ENCODE assay signal across 8 mouse cellular contexts in the genomic region with DNA sequence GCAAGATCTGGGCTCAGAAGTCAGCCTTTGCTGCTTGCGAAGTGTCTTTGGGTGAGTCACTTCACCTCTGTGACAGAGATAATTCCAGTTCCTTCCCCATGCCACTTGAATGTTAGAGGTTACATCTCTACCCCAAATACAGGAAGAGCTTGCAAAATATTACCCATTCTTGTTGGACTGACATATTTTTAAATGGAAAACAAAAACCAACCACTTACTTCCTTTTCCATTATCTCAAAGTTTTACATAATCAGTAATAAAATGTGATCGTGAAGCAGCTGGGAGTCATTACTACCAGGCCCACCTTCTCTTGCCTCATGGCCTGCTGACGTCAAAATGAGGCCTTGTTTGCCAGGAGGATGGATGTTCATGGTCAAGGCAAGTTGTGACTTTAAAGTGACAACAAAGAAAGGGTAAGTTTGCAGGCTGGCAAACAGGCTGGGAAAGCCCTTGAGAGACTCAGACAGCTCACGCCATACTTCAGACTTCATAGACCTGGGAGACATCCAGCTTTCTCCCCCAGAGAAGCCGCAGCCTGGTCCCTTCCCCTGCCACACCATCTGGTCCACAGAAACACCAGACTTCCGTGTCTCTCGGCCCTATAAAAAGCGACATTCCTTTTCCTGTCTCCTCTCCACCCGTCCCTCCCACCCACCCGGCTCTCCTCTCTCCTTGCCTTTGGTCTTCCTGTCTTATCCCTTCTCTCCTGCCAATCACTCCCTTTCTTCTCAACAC. TPM values are rescaled to one million over a fixed set of nuclear protein-coding genes. Genes with fewer than 3 reads are reported as not detected.
DNase-seq lines count a peak whose midpoint lies in the region; ATAC-seq and TF ChIP-seq lines count a peak whose summit lies in the region.

No protein-coding gene starts in this region.

- H3K27me3 ChIP-seq in neural tube, embryonic 12.5 days (replicated peaks) = no peaks in the 10 kb centered on the region
- H3K27me3 ChIP-seq in embryonic facial prominence, embryonic 15.5 days = no peaks in the 10 kb centered on the region
- H3K27me3 ChIP-seq in heart, embryonic 16.5 days (ENCODE audit: control insufficient read depth, insufficient read depth, low read length) = peaks cover 3% of the 10 kb centered on the region
- H3K27me3 ChIP-seq in lung, postnatal 0 days (replicated peaks; ENCODE audit: insufficient read depth, low read length) = no peaks in the 10 kb centered on the region

- no peaks in the 10 kb centered on the region for H3K4me1 ChIP-seq in neural tube, embryonic 12.5 days
- H3K4me1 ChIP-seq in embryonic facial prominence, embryonic 15.5 days = 0 out of 2 replicates have a peak, but pooled peaks cover 4% of the 10 kb centered on the region
- H3K4me1 ChIP-seq in heart, embryonic 16.5 days (ENCODE audit: control insufficient read depth, insufficient read depth, low read length) = peaks cover 2% of the 10 kb centered on the region; the same call in 1 of the 2 replicates
- no peaks in the 10 kb centered on the region for H3K4me1 ChIP-seq in lung, postnatal 0 days (ENCODE audit: insufficient read depth, low read depth, low read length)

- H3K4me2 ChIP-seq in neural tube, embryonic 12.5 days (replicated peaks) = peak overlapping the region; percentile 35
- H3K4me2 ChIP-seq in embryonic facial prominence, embryonic 15.5 days (replicated peaks) = peak overlapping the region; percentile 27
- H3K4me2 ChIP-seq in heart, embryonic 16.5 days (ENCODE audit: low read depth, low read length) = peak overlapping the region; percentile 58
- H3K4me2 ChIP-seq in lung, postnatal 0 days (replicated peaks; ENCODE audit: low read depth, low read length) = peak overlapping the region; percentile 53

- no peak overlapping the region for H3K27ac ChIP-seq in neural tube, embryonic 12.5 days
- H3K27ac ChIP-seq in embryonic facial prominence, embryonic 15.5 days (replicated peaks) = no peak overlapping the region; the same call in none of the 2 replicates
- H3K27ac ChIP-seq in heart, embryonic 16.5 days (ENCODE audit: low read length) = peak overlapping the region; percentile 19; the same call in 1 of the 2 replicates
- 0 out of 2 replicates have a peak overlapping the region, but pooled peaks have one; percentile 20 for H3K27ac ChIP-seq in lung, postnatal 0 days (ENCODE audit: low read length)

- whole genome bisulfite sequencing in neural tube, embryonic 12.5 days = 55% methylated on average over 10 of the region's 10 CpGs
- 30% methylated on average over 10 of the region's 10 CpGs for WGBS in embryonic facial prominence, embryonic 15.5 days
- WGBS in heart, embryonic 16.5 days = 33% methylated on average over 10 of the region's 10 CpGs
- WGBS in lung, postnatal 0 days = 23% methylated on average over 10 of the region's 10 CpGs

- H3K9ac ChIP-seq in neural tube, embryonic 12.5 days = no peak overlapping the region
- no peak overlapping the region for H3K9ac ChIP-seq in embryonic facial prominence, embryonic 15.5 days
- H3K9ac ChIP-seq in heart, embryonic 16.5 days (ENCODE audit: low read length) = peak overlapping the region; percentile 17; the same call in 1 of the 2 replicates
- H3K9ac ChIP-seq in lung, postnatal 0 days (replicated peaks; ENCODE audit: low read depth) = no peak overlapping the region

- no peak for DNase-seq in neural tube, embryonic 10.5 days (ENCODE audit: extremely low spot score, low spot score)
- DNase-seq in layer of hippocampus, adult 9-10 months (ENCODE audit: low spot score) = peak; percentile 27
- peak; percentile 63 for DNase-seq in lung, postnatal 0 days (ENCODE audit: low spot score)
- DNase-seq in right cerebral cortex, postnatal 36 days (ENCODE audit: low spot score in 2 of 2) = peak; percentile 55 to 70
- DNase-seq in yolk sac, embryonic 10.5 days (ENCODE audit: low spot score) = no peak

- H3K36me3 ChIP-seq in neural tube, embryonic 12.5 days = no peaks in the 10 kb centered on the region
- no peaks in the 10 kb centered on the region for H3K36me3 ChIP-seq in embryonic facial prominence, embryonic 15.5 days
- H3K36me3 ChIP-seq in heart, embryonic 16.5 days (ENCODE audit: control insufficient read depth, insufficient read depth) = no peaks in the 10 kb centered on the region
- no peaks in the 10 kb centered on the region for H3K36me3 ChIP-seq in lung, postnatal 0 days (ENCODE audit: insufficient read depth, low read length)

- TF ChIP-seq CTCF in lung, postnatal 0 days (IDR thresholded peaks at IDR 0.05) = no peak

- no peaks in the 10 kb centered on the region for H3K9me3 ChIP-seq in neural tube, embryonic 12.5 days
- H3K9me3 ChIP-seq in embryonic facial prominence, embryonic 15.5 days (replicated peaks) = no peaks in the 10 kb centered on the region
- H3K9me3 ChIP-seq in heart, embryonic 16.5 days (replicated peaks; ENCODE audit: control insufficient read depth, low read length) = no peaks in the 10 kb centered on the region
- H3K9me3 ChIP-seq in lung, postnatal 0 days (ENCODE audit: low read length) = no peaks in the 10 kb centered on the region

- no peak overlapping the region for H3K4me3 ChIP-seq in neural tube, embryonic 12.5 days
- peak overlapping the region; percentile 20 for H3K4me3 ChIP-seq in embryonic facial prominence, embryonic 15.5 days (replicated peaks)
- H3K4me3 ChIP-seq in heart, embryonic 16.5 days (ENCODE audit: low read length) = peak overlapping the region; percentile 36
- peak overlapping the region; percentile 12; the same call in 1 of the 2 replicates for H3K4me3 ChIP-seq in lung, postnatal 0 days (ENCODE audit: low read depth, low read length)

- peak; percentile 17 for ATAC-seq in neural tube, embryonic 12.5 days (ENCODE audit: low FRiP score, low read depth)
- peak; percentile 54; the same call in 1 of the 2 replicates for ATAC-seq in embryonic facial prominence, embryonic 15.5 days (ENCODE audit: insufficient number of reproducible peaks, low FRiP score, low TSS enrichment, low read depth)
- ATAC-seq in heart, embryonic 16.5 days (replicated peaks; ENCODE audit: extremely low read depth, insufficient read depth, low FRiP score) = no peak
- peak; percentile 69 for ATAC-seq in lung, postnatal 0 days

- TF ChIP-seq EP300 in lung, postnatal 0 days (IDR thresholded peaks at IDR 0.05) = peak; percentile 37; the same call in 1 of the 2 replicates

RNA-seq across cellular contexts. Expression of a gene that starts 27.2 kb away (rescaled TPM):
- polyA plus RNA-seq in neural tube, embryonic 12.5 days (2016; fragmentation: Nextera tagmentation; extraction: Ambion mirVana) = 12.6 and 13.2 TPM in 2 replicates
- 27.7 and 29.0 TPM in 2 replicates for polyA plus RNA-seq in embryonic facial prominence, embryonic 15.5 days (2015; fragmentation: Nextera tagmentation; extraction: Ambion mirVana)
- polyA plus RNA-seq in heart, embryonic 16.5 days (2015; fragmentation: Nextera tagmentation; extraction: Ambion mirVana) = 50.6 and 52.1 TPM in 2 replicates
- polyA plus RNA-seq in lung, postnatal 0 days (2015; fragmentation: Nextera tagmentation; extraction: Ambion mirVana) = 27.2 and 29.4 TPM in 2 replicates

Comparison
In these comparisons a context has a peak if more than half of its experiments do, and no peak if none do; other contexts are left out.
1. H3K27ac ChIP-seq: peak in heart, embryonic 16.5 days (single experiment) and lung, postnatal 0 days (single experiment); none in neural tube, embryonic 12.5 days (single experiment) and embryonic facial prominence, embryonic 15.5 days (single experiment).
2. DNase-seq: peak in layer of hippocampus, adult 9-10 months (single experiment), lung, postnatal 0 days (single experiment) and right cerebral cortex, postnatal 36 days (2 of 2); none in neural tube, embryonic 10.5 days (single experiment) and yolk sac, embryonic 10.5 days (single experiment).
3. Peak in every context shown above with its lines, with median percentiles within 50 percentile points of each other: H3K4me2 ChIP-seq.